In the genomic region with DNA sequence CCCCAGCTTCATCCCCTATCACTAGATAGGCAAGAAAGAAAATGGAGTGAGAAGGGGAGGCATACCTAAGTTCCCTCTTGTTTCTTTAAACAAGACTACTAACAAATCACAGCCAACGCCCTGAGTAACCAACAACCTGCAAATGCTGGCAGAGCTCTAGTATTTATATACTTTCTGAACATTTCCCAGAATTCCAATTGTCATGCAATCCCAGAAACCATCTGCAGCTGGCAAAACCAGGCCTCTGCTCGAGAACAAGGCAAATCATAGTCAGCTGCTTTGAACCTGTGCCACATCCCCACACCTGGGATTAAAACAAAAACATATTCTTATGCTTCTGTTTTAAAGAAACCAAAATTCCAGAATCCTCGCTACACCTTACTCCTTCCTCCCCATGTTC, we compare ENCODE assay signal across 7 mouse cellular contexts. TPM values are rescaled to one million over a fixed set of nuclear protein-coding genes. Genes with fewer than 3 reads are reported as not detected.
A peak's percentile ranks its signal among the peaks of the same experiment; 100 is the strongest.
DNase-seq lines count a peak whose midpoint lies in the region; ATAC-seq and TF ChIP-seq lines count a peak whose summit lies in the region.

No protein-coding gene starts in this region.

- H3K9ac ChIP-seq in neural tube, embryonic 13.5 days = peak overlapping the region; percentile 85

- ATAC-seq in neural tube, embryonic 13.5 days (ENCODE audit: low read depth) = no peak

- peak overlapping the region; percentile 84 for H3K4me3 ChIP-seq in left cerebral cortex, adult 2 months
- H3K4me3 ChIP-seq in forebrain, embryonic 10.5 days = peak overlapping the region; percentile 84
- peak overlapping the region; percentile 70 for H3K4me3 ChIP-seq in limb, embryonic 10.5 days
- H3K4me3 ChIP-seq in neural tube, embryonic 13.5 days = peak overlapping the region; percentile 63

- no peaks in the 10 kb centered on the region for H3K9me3 ChIP-seq in forebrain, embryonic 10.5 days
- no peaks in the 10 kb centered on the region for H3K9me3 ChIP-seq in limb, embryonic 10.5 days (replicated peaks)
- H3K9me3 ChIP-seq in neural tube, embryonic 13.5 days = no peaks in the 10 kb centered on the region

- no peak for DNase-seq in left cerebral cortex, adult 2 months (ENCODE audit: extremely low spot score in 1 of 2, low spot score in 2 of 2)
- DNase-seq in left cerebral cortex, postnatal 4 days = no peak
- DNase-seq in forebrain, embryonic 10.5 days (ENCODE audit: extremely low spot score, low spot score) = no peak
- DNase-seq in limb, embryonic 10.5 days (ENCODE audit: low spot score) = no peak
- DNase-seq in urinary bladder, postnatal 4 days (ENCODE audit: low spot score in 2 of 2) = no peak
- no peak for DNase-seq in ovary, postnatal 36 days (ENCODE audit: low spot score)

- H3K27me3 ChIP-seq in forebrain, embryonic 10.5 days (ENCODE audit: poor library complexity, severe bottlenecking) = peaks cover 29% of the 10 kb centered on the region
- peaks cover 8% of the 10 kb centered on the region for H3K27me3 ChIP-seq in limb, embryonic 10.5 days (ENCODE audit: low read depth, poor library complexity, severe bottlenecking)
- H3K27me3 ChIP-seq in neural tube, embryonic 13.5 days = peaks cover 27% of the 10 kb centered on the region

- intact Hi-C loops in left cerebral cortex, adult 2 months (cut with DNase I) = no loop called here
- intact Hi-C loops in left cerebral cortex, postnatal 4 days (cut with DNase I) = no loop called here

- TF ChIP-seq CTCF in left cerebral cortex, adult 2 months (IDR thresholded peaks at IDR 0.05) = no peak

- WGBS in forebrain, embryonic 10.5 days = 91% methylated on average over 3 of the region's 3 CpGs
- WGBS in limb, embryonic 10.5 days = 92% methylated on average over 3 of the region's 3 CpGs
- 89% methylated on average over 3 of the region's 3 CpGs for WGBS in neural tube, embryonic 13.5 days

- H3K4me1 ChIP-seq in forebrain, embryonic 10.5 days = peaks cover 26% of the 10 kb centered on the region
- peaks cover 9% of the 10 kb centered on the region for H3K4me1 ChIP-seq in limb, embryonic 10.5 days
- peaks cover 19% of the 10 kb centered on the region for H3K4me1 ChIP-seq in neural tube, embryonic 13.5 days (replicated peaks)

- H3K27ac ChIP-seq in left cerebral cortex, adult 2 months = peak overlapping the region; percentile 100
- H3K27ac ChIP-seq in forebrain, embryonic 10.5 days = no peak overlapping the region
- H3K27ac ChIP-seq in limb, embryonic 10.5 days = 0 out of 2 replicates have a peak overlapping the region, but pooled peaks have one; percentile 97
- no peak overlapping the region for H3K27ac ChIP-seq in neural tube, embryonic 13.5 days (replicated peaks)

- H3K36me3 ChIP-seq in forebrain, embryonic 10.5 days (replicated peaks) = peaks cover 24% of the 10 kb centered on the region
- H3K36me3 ChIP-seq in limb, embryonic 10.5 days = peaks cover 26% of the 10 kb centered on the region
- peaks cover 18% of the 10 kb centered on the region for H3K36me3 ChIP-seq in neural tube, embryonic 13.5 days

- H3K4me2 ChIP-seq in neural tube, embryonic 13.5 days = peak overlapping the region; percentile 80

RNA-seq across cellular contexts. Expression of gene Ufc1, which starts 1.5 kb away (rescaled TPM):
- 100 to 1,000 TPM; 101 to 108 TPM for total RNA-seq in left cerebral cortex, adult 2 months (2021)
- 10 to 100 TPM; 91.2 to 93.4 TPM for total RNA-seq in left cerebral cortex, postnatal 4 days (2021)
- 94.3 and 98.6 TPM in 2 replicates for polyA plus RNA-seq in forebrain, embryonic 10.5 days (2016; fragmentation: Nextera tagmentation; extraction: Ambion mirVana)
- polyA plus RNA-seq in limb, embryonic 10.5 days (2016; fragmentation: Nextera tagmentation; extraction: Ambion mirVana) = 99.6 and 101 TPM in 2 replicates
- 124 and 132 TPM in 2 replicates for polyA plus RNA-seq in neural tube, embryonic 13.5 days (2015; fragmentation: Nextera tagmentation; extraction: Ambion mirVana)

RNA-seq across cellular contexts. Expression of gene Usp21, which starts 5.6 kb away (rescaled TPM):
- 10 to 100 TPM; 59.8 to 65.7 TPM for total RNA-seq in left cerebral cortex, adult 2 months (2021)
- 10 to 100 TPM; 60.4 to 66.4 TPM for total RNA-seq in left cerebral cortex, postnatal 4 days (2021)
- 94.1 and 95.9 TPM in 2 replicates for polyA plus RNA-seq in forebrain, embryonic 10.5 days (2016; fragmentation: Nextera tagmentation; extraction: Ambion mirVana)
- 107 and 125 TPM in 2 replicates for polyA plus RNA-seq in limb, embryonic 10.5 days (2016; fragmentation: Nextera tagmentation; extraction: Ambion mirVana)
- 89.3 and 97.3 TPM in 2 replicates for polyA plus RNA-seq in neural tube, embryonic 13.5 days (2015; fragmentation: Nextera tagmentation; extraction: Ambion mirVana)

RNA-seq across cellular contexts. Expression of gene Ppox, which starts 12.4 kb away (rescaled TPM):
- total RNA-seq in left cerebral cortex, adult 2 months (2021) = 10 to 100 TPM; 26.0 to 32.1 TPM
- total RNA-seq in left cerebral cortex, postnatal 4 days (2021) = 10 to 100 TPM; 19.6 to 25.4 TPM
- 51.5 and 58.0 TPM in 2 replicates for polyA plus RNA-seq in forebrain, embryonic 10.5 days (2016; fragmentation: Nextera tagmentation; extraction: Ambion mirVana)
- polyA plus RNA-seq in limb, embryonic 10.5 days (2016; fragmentation: Nextera tagmentation; extraction: Ambion mirVana) = 48.4 and 62.3 TPM in 2 replicates
- polyA plus RNA-seq in neural tube, embryonic 13.5 days (2015; fragmentation: Nextera tagmentation; extraction: Ambion mirVana) = 43.1 and 47.2 TPM in 2 replicates

RNA-seq across cellular contexts. Expression of gene B4galt3, which starts 23.2 kb away (rescaled TPM):
- total RNA-seq in left cerebral cortex, adult 2 months (2021) = 10 to 100 TPM; 57.0 to 69.2 TPM
- total RNA-seq in left cerebral cortex, postnatal 4 days (2021) = 10 to 100 TPM; 74.2 to 87.8 TPM
- 60.5 and 65.2 TPM in 2 replicates for polyA plus RNA-seq in forebrain, embryonic 10.5 days (2016; fragmentation: Nextera tagmentation; extraction: Ambion mirVana)
- 69.0 and 75.1 TPM in 2 replicates for polyA plus RNA-seq in limb, embryonic 10.5 days (2016; fragmentation: Nextera tagmentation; extraction: Ambion mirVana)
- 94.0 and 97.8 TPM in 2 replicates for polyA plus RNA-seq in neural tube, embryonic 13.5 days (2015; fragmentation: Nextera tagmentation; extraction: Ambion mirVana)

RNA-seq across cellular contexts. Expression of gene Dedd, which starts 35.6 kb away (rescaled TPM):
- 10 to 100 TPM; 40.4 to 40.9 TPM for total RNA-seq in left cerebral cortex, adult 2 months (2021)
- 10 to 100 TPM; 38.4 to 45.9 TPM for total RNA-seq in left cerebral cortex, postnatal 4 days (2021)
- 41.8 and 46.5 TPM in 2 replicates for polyA plus RNA-seq in forebrain, embryonic 10.5 days (2016; fragmentation: Nextera tagmentation; extraction: Ambion mirVana)
- polyA plus RNA-seq in limb, embryonic 10.5 days (2016; fragmentation: Nextera tagmentation; extraction: Ambion mirVana) = 44.3 and 50.5 TPM in 2 replicates
- 47.4 and 52.7 TPM in 2 replicates for polyA plus RNA-seq in neural tube, embryonic 13.5 days (2015; fragmentation: Nextera tagmentation; extraction: Ambion mirVana)

Comparison
In these comparisons a context has a peak if more than half of its experiments do, and no peak if none do; other contexts are left out.
1. H3K27ac ChIP-seq: peak in left cerebral cortex, adult 2 months (single experiment) and limb, embryonic 10.5 days (single experiment); none in forebrain, embryonic 10.5 days (single experiment) and neural tube, embryonic 13.5 days (single experiment).
2. Peak in every context shown above with its lines, with median percentiles within 50 percentile points of each other: H3K4me3 ChIP-seq.